Mouse (Mus musculus) hindbrain, embryonic 12.5 days (tissue): Measurements from ENCODE around the gene Cobl. TPM values are rescaled to one million over a fixed set of nuclear protein-coding genes. Genes with fewer than 3 reads are reported as not detected.

ENCODE experiments used
- ATAC-seq: fragments of 200-750 bp; cut with Nextera tagmentation; 2 replicates; pipeline ENCODE4 v1.8.0; 2017; ENCODE audit warnings: moderate TSS enrichment; ENCODE audit not compliant: low FRiP score
- H3K27ac ChIP-seq: fragments of 300-500 bp; sonication (generic); 2 replicates; pipeline ENCODE4 v1.5.1; 2016; ENCODE audit warnings: mild to moderate bottlenecking
- H3K27me3 ChIP-seq: fragments of 300-500 bp; sonication (generic); 2 replicates; pipeline ENCODE4 v1.6.1; 2016; ENCODE audit warnings: mild to moderate bottlenecking
- H3K36me3 ChIP-seq: fragments of 300-500 bp; sonication (generic); 2 replicates; pipeline ENCODE4 v1.6.1; 2016; ENCODE audit warnings: mild to moderate bottlenecking
- H3K4me1 ChIP-seq: fragments of 300-500 bp; sonication (generic); 2 replicates; pipeline ENCODE4 v1.6.1; 2016
- H3K4me2 ChIP-seq: fragments of 300-500 bp; sonication (generic); replicated peaks from 2 replicates; pipeline ENCODE4 v1.6.1; 2016; ENCODE audit warnings: mild to moderate bottlenecking
- H3K4me3 ChIP-seq: fragments of 300-500 bp; sonication (generic); 2 replicates; pipeline ENCODE4 v1.5.1; 2016; ENCODE audit warnings: mild to moderate bottlenecking
- H3K9ac ChIP-seq: fragments of 300-500 bp; sonication (generic); 2 replicates; pipeline ENCODE4 v1.6.1; 2016; ENCODE audit warnings: mild to moderate bottlenecking, moderate library complexity
- H3K9me3 ChIP-seq: fragments of 300-500 bp; sonication (generic); replicated peaks from 2 replicates; pipeline ENCODE4 v1.6.1; 2016; ENCODE audit warnings: mild to moderate bottlenecking
- WGBS: fragments of 180-500 bp; shearing (Covaris S2); methylation state at CpG from one replicate; pipeline ENCODE4 v1.1.7; 2016; 5-methylcytosine and 5-hydroxymethylcytosine counted together
- polyA plus RNA-seq: library from polyadenylated mRNA; unstranded; fragments of >200 nt; fragmentation: Nextera tagmentation; extraction: Ambion mirVana; gene quantifications from 2 replicates; pipeline ENCODE4 v1.2.1, GENCODE M21; 2016

Cobl gene
- polyA plus RNA-seq, 1 experiment from 2014 or later = 5.3 TPM

DNA sequence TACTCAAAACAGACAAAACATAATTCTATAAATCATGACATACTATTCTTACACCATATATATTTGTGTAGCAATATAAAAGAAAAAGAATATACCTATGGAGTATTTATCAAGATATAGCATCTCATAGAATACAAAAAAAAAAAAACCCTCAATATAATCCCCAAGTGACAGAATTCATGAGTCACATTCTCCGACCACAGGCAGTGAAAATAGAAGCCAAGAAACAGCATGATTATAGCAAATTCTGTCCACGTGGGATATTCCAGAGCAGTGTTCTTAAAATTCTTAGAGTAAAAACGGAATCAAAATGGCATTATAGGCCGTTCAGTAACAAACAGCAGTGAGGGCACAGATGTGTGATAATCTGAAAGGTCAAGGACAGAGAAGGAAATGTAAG, 271.4 kb downstream of the Cobl start:
- no peaks in the 10 kb centered on the region for H3K27me3 ChIP-seq
- no peaks in the 10 kb centered on the region for H3K9me3 ChIP-seq
- H3K4me3 ChIP-seq = no peak overlapping the region
- H3K27ac ChIP-seq = no peak overlapping the region
- no peaks in the 10 kb centered on the region for H3K4me1 ChIP-seq
- 83% methylated on average over 4 of the region's 4 CpGs for WGBS
- H3K36me3 ChIP-seq = no peaks in the 10 kb centered on the region
- no peak for ATAC-seq
- no peak overlapping the region for H3K4me2 ChIP-seq
- H3K9ac ChIP-seq = no peak overlapping the region

DNA sequence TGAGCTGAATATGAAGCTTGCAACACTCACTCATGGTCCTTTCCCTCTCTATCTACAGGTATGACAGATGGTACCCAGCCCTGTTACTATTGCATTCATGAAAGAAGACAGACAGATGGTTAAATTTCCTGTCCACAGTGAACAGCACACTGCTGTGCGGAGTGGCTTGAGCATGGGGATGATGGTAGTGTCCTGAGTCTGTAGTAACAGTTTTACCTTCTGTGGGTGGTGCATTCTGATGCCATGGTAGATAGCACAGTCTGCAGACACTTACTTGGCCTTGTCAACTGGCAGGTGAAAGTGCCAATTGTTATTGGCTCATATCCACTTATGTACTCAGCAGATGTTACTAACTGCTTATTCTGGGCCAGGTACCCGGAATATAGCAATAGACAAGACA, 273.4 kb downstream of the Cobl start:
- no peak overlapping the region for H3K9ac ChIP-seq
- no peaks in the 10 kb centered on the region for H3K9me3 ChIP-seq
- WGBS = 84% methylated on average over 2 of the region's 2 CpGs

DNA sequence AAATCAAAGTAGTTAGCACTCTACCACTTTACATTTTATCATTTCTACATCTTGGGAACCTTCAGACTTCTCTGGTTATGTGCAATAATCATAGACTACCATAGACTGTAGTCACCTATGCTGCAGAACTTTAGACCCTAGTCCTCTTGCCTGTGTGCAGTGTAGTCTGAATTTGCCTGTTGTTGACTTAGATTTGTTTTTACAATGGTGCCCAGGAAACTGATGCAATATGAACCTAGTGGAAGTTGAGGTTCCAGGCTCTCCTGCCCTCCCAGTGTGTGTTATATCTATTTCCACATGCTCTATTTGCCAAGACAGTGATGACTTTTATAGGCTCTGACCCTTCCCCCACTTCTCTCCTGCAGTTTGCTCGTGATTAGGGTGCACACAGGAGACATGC, 274.3 kb downstream of the Cobl start:
- Histone ChIP-seq H3K27me3 (no peaks in the 10 kb centered on the region), H3K9ac (no peak overlapping the region), H3K27ac (no peak overlapping the region), H3K9me3 (no peaks in the 10 kb centered on the region), H3K4me1 (no peaks in the 10 kb centered on the region), H3K4me3 (no peak overlapping the region), H3K36me3 (no peaks in the 10 kb centered on the region), H3K4me2 (no peak overlapping the region)
- 59% methylated on average over 1 of the region's 1 CpGs for WGBS
- no peak for ATAC-seq

More for the DNA sequence above, 273.4 kb downstream of the Cobl start:
- no peak overlapping the region for H3K4me3 ChIP-seq
- no peak overlapping the region for H3K4me2 ChIP-seq
- no peak overlapping the region for H3K27ac ChIP-seq
- no peaks in the 10 kb centered on the region for H3K27me3 ChIP-seq
- no peak for ATAC-seq
- no peaks in the 10 kb centered on the region for H3K4me1 ChIP-seq
- no peaks in the 10 kb centered on the region for H3K36me3 ChIP-seq
